In the genomic region with DNA sequence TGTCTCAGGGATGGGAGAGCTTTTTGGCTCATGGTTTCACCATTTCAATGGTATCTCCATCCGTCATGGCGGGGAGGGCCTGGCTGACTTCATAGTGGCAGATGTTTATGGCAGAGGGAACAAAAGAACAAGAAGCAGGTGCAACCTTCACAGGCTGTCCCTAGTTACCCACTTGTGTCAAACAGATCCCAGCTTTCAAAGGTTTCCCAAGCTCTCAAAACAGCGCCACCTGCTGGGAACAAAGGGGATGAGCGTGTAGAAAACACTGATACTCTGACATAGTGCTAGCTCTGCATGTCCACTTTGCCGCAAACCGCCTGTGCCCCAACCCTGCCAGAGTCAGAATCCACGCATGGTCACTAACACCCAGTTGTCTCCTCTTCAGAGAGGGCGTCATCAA, we compare ENCODE assay signal across 9 mouse cellular contexts.
A peak's percentile ranks its signal among the peaks of the same experiment; 100 is the strongest.
DNase-seq lines count a peak whose midpoint lies in the region; ATAC-seq and TF ChIP-seq lines count a peak whose summit lies in the region.
"Had no signal": no experiment of that assay in that cellular context is flagged by ENCODE, and none has a peak within 500 bp of the region (broad histone marks: within the 10 kb centered on the region; RNA-seq: fewer than 3 reads in every experiment).

No protein-coding gene starts in this region.

- no peak for TF ChIP-seq EP300 in lung, postnatal 0 days (IDR thresholded peaks at IDR 0.05)

- H3K4me2 ChIP-seq in lung, postnatal 0 days (replicated peaks; ENCODE audit: low read depth, low read length): no peak overlapping the region

- H3K27me3 ChIP-seq in lung, postnatal 0 days (replicated peaks; ENCODE audit: insufficient read depth, low read length): no peaks in the 10 kb centered on the region

- no peaks in the 10 kb centered on the region for H3K36me3 ChIP-seq in lung, postnatal 0 days (ENCODE audit: insufficient read depth, low read length)

- ATAC-seq in lung, postnatal 0 days: no peak
- ATAC-seq in megakaryocyte, adult 5-6 weeks (ENCODE audit: poor library complexity, severe bottlenecking): no peak; the same call in 1 of the 2 replicates

- TF ChIP-seq CTCF in lung, postnatal 0 days (IDR thresholded peaks at IDR 0.05): peak; percentile 75

- 38% methylated on average over 8 of the region's 8 CpGs for WGBS in lung, postnatal 0 days

- H3K4me3 ChIP-seq in lung, postnatal 0 days (ENCODE audit: low read depth, low read length): no peak overlapping the region
- H3K4me3 ChIP-seq: megakaryocyte, embryonic 14.5 days had no signal

- H3K9ac ChIP-seq in lung, postnatal 0 days (replicated peaks; ENCODE audit: low read depth): no peak overlapping the region

- no peak overlapping the region for H3K27ac ChIP-seq in lung, postnatal 0 days (ENCODE audit: low read length)

- no peaks in the 10 kb centered on the region for H3K9me3 ChIP-seq in lung, postnatal 0 days (ENCODE audit: low read length)

- H3K4me1 ChIP-seq in lung, postnatal 0 days (ENCODE audit: insufficient read depth, low read depth, low read length): no peaks in the 10 kb centered on the region

- DNase-seq in heart, postnatal 4 days: peak; percentile 32
- DNase-seq in heart, adult 9 months (ENCODE audit: low spot score in 2 of 2): no peak
- DNase-seq in right cerebral cortex, postnatal 4 days: peak; percentile 34
- no peak for DNase-seq in right cerebral cortex, postnatal 14 days
- peak; percentile 77 for DNase-seq in embryo, embryonic 10.5 days (ENCODE audit: low spot score)
- peak; percentile 34 for DNase-seq in lung, postnatal 0 days (ENCODE audit: low spot score)
- DNase-seq in urinary bladder, postnatal 4 days (ENCODE audit: low spot score in 2 of 2): no peak

Comparison
In these comparisons a context has a peak if more than half of its experiments do, and no peak if none do; other contexts are left out.
1. DNase-seq: peak in heart, postnatal 4 days (single experiment), right cerebral cortex, postnatal 4 days (single experiment), embryo, embryonic 10.5 days (single experiment) and lung, postnatal 0 days (single experiment); none in heart, adult 9 months (0 of 2), right cerebral cortex, postnatal 14 days (single experiment) and urinary bladder, postnatal 4 days (0 of 2).